In genomic region chr14:59942199-59942598, GRCm38 (mm10) we compare ENCODE assay signal across 21 mouse cellular contexts.
DNase-seq lines count a peak whose midpoint lies in the region; ATAC-seq and TF ChIP-seq lines count a peak whose summit lies in the region.
"Had no signal": no experiment of that assay in that cellular context is flagged by ENCODE, and none has a peak within 500 bp of the region (broad histone marks: within the 10 kb centered on the region; RNA-seq: fewer than 3 reads in every experiment).

No protein-coding gene starts in this region.

- H3K27ac ChIP-seq in lung, embryonic 14.5 days (ENCODE audit: low read depth), result no peak overlapping the region
- H3K27ac ChIP-seq: embryonic facial prominence, embryonic 12.5 days; heart, adult 2 months; kidney, postnatal 0 days; limb, embryonic 15.5 days; neural tube, embryonic 15.5 days had no signal

- H3K4me1 ChIP-seq in lung, embryonic 14.5 days (ENCODE audit: insufficient read depth), result 0 out of 2 replicates have a peak, but pooled peaks cover 4% of the 10 kb centered on the region
- H3K4me1 ChIP-seq: megakaryocyte, embryonic 14.5 days; neural tube, embryonic 15.5 days had no signal

- H3K9me3 ChIP-seq in lung, embryonic 14.5 days (ENCODE audit: low read depth, low read length), result no peaks in the 10 kb centered on the region
- H3K9me3 ChIP-seq: embryonic facial prominence, embryonic 12.5 days; limb, embryonic 15.5 days; megakaryocyte, embryonic 14.5 days; neural tube, embryonic 15.5 days had no signal

- 41% methylated on average over 2 of the region's 2 CpGs for WGBS in lung, embryonic 14.5 days

- no peaks in the 10 kb centered on the region for H3K36me3 ChIP-seq in lung, embryonic 14.5 days (ENCODE audit: insufficient read depth)
- H3K36me3 ChIP-seq: embryonic facial prominence, embryonic 12.5 days; limb, embryonic 15.5 days; neural tube, embryonic 15.5 days had no signal

- H3K27me3 ChIP-seq in lung, embryonic 14.5 days (ENCODE audit: insufficient read depth, low read length), result 0 out of 2 replicates have a peak, but pooled peaks cover 3% of the 10 kb centered on the region
- H3K27me3 ChIP-seq: embryonic facial prominence, embryonic 12.5 days; megakaryocyte, embryonic 14.5 days had no signal

- no peak for TF ChIP-seq CTCF in lung, embryonic 14.5 days (IDR thresholded peaks at IDR 0.05; ENCODE audit: low read depth)

- peak; percentile 10 for DNase-seq in adrenal gland, adult 2 months
- no peak for DNase-seq in adrenal gland, postnatal 4 days (ENCODE audit: low spot score in 2 of 2)
- peak; percentile 22 for DNase-seq in gastrocnemius, postnatal 25 days
- DNase-seq in gastrocnemius, postnatal 4 days (ENCODE audit: low spot score in 2 of 2), result no peak
- peak; percentile 48 for DNase-seq in lung, embryonic 14.5 days
- no peak for DNase-seq in lung, postnatal 25 days (ENCODE audit: low spot score)
- DNase-seq in lung, postnatal 36 days, result peak; percentile 8
- DNase-seq in kidney, postnatal 4 days, result no peak
- DNase-seq: cerebellum, adult 8-10 months; kidney, adult 18-20 months; layer of hippocampus, postnatal 36 days; liver, postnatal 0 days had no signal

- H3K9ac ChIP-seq in lung, embryonic 14.5 days, result no peak overlapping the region
- H3K9ac ChIP-seq: embryonic facial prominence, embryonic 12.5 days; limb, embryonic 15.5 days; liver, postnatal 0 days; neural tube, embryonic 15.5 days had no signal

- ATAC-seq in lung, embryonic 14.5 days (ENCODE audit: insufficient read depth), result no peak
- ATAC-seq: liver, postnatal 0 days; midbrain, embryonic 16.5 days; Patski had no signal

- no peak overlapping the region for H3K4me2 ChIP-seq in lung, embryonic 14.5 days
- H3K4me2 ChIP-seq: embryonic facial prominence, embryonic 12.5 days; limb, embryonic 15.5 days; neural tube, embryonic 15.5 days had no signal

- H3K4me3 ChIP-seq in lung, embryonic 14.5 days (ENCODE audit: low read depth, low read length), result no peak overlapping the region
- H3K4me3 ChIP-seq: embryonic facial prominence, embryonic 12.5 days; erythroblast, embryonic 14.5 days; heart, adult 2 months; limb, embryonic 15.5 days; megakaryocyte, embryonic 14.5 days; neural tube, embryonic 15.5 days had no signal

Comparison
In these comparisons a context has a peak if more than half of its experiments do, and no peak if none do; other contexts are left out.
1. DNase-seq: peak in adrenal gland, adult 2 months (single experiment), gastrocnemius, postnatal 25 days (single experiment), lung, embryonic 14.5 days (single experiment) and lung, postnatal 36 days (single experiment); none in adrenal gland, postnatal 4 days (0 of 2), gastrocnemius, postnatal 4 days (0 of 2), lung, postnatal 25 days (single experiment) and kidney, postnatal 4 days (0 of 2).